Mouse (Mus musculus): ENCODE results near the gene Senp7. TPM values are rescaled to one million over a fixed set of nuclear protein-coding genes. Genes with fewer than 3 reads are reported as not detected.

Senp7 gene
- polyA plus RNA-seq, 1 experiment from 2014 or later, result 28.5 TPM

DNA sequence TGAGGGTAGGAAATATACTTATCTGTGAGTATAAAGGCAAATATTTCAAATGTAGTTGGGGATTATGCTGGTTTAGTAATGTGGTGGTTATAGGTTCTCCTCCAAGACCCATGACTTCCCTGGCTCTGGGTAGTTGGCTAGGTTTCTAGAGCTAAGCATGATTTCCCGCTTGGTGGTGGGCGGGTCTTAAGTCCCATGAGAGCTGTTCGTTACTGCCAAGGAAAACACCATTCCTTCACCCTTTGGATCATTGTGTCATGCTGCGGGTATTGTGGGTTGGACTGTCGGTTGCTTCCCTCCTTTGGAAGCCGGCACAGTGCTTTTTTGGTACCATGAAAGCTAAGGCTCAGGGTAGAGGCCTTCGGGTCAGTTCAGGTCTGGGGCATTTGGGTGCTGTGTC lies 115.3 kb downstream of the Senp7 start:
- 90% methylated on average over 7 of the region's 7 CpGs for WGBS

DNA sequence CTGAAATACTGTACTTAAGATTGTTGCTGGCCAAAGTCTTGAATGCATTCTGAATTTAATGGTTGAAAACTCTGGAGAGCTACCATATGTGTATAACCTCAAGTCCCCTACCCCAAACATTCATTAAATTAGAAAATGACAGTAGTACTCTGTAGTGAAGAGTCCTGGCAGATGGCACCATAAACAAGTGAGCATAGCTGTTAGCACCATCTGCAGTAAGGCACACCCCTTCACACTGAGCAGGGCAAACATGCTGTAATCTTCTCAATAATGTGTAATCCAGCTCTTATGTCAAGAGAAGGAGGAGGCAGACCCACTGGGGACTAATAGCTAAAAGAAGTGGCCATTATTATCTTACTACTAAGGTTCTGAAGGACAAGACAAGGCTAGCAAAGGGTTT lies 122.1 kb downstream of the Senp7 start:
- no peak for ATAC-seq (ENCODE audit: low read depth)
- H3K9me3 ChIP-seq (ENCODE audit: control insufficient read depth, low read length), result no peaks in the 10 kb centered on the region
- H3K4me2 ChIP-seq (ENCODE audit: low read depth, low read length), result no peak overlapping the region
- no peak overlapping the region for H3K9ac ChIP-seq (ENCODE audit: low read length)
- H3K27ac ChIP-seq (ENCODE audit: low read length), result no peak overlapping the region
- no peak overlapping the region for H3K4me3 ChIP-seq (ENCODE audit: low read length)
- peaks cover 9% of the 10 kb centered on the region for H3K36me3 ChIP-seq (ENCODE audit: control insufficient read depth, insufficient read depth, low read length)
- H3K27me3 ChIP-seq (ENCODE audit: control insufficient read depth, insufficient read depth, low read depth, low read length), result no peaks in the 10 kb centered on the region
- no peaks in the 10 kb centered on the region for H3K4me1 ChIP-seq (replicated peaks; ENCODE audit: control insufficient read depth, insufficient read depth, low read length)

More for the DNA sequence above, 115.3 kb downstream of the Senp7 start:
- no peaks in the 10 kb centered on the region for H3K9me3 ChIP-seq (ENCODE audit: control insufficient read depth, low read length)
- H3K27ac ChIP-seq (ENCODE audit: low read length), result no peak overlapping the region
- no peaks in the 10 kb centered on the region for H3K4me1 ChIP-seq (replicated peaks; ENCODE audit: control insufficient read depth, insufficient read depth, low read length)
- no peak overlapping the region for H3K4me2 ChIP-seq (ENCODE audit: low read depth, low read length)
- ATAC-seq (ENCODE audit: low read depth), result no peak
- no peak overlapping the region for H3K9ac ChIP-seq (ENCODE audit: low read length)
- no peak overlapping the region for H3K4me3 ChIP-seq (ENCODE audit: low read length)
- H3K36me3 ChIP-seq (ENCODE audit: control insufficient read depth, insufficient read depth, low read length), result peaks cover 3% of the 10 kb centered on the region; the same call in 1 of the 2 replicates
- no peaks in the 10 kb centered on the region for H3K27me3 ChIP-seq (ENCODE audit: control insufficient read depth, insufficient read depth, low read depth, low read length)

DNA sequence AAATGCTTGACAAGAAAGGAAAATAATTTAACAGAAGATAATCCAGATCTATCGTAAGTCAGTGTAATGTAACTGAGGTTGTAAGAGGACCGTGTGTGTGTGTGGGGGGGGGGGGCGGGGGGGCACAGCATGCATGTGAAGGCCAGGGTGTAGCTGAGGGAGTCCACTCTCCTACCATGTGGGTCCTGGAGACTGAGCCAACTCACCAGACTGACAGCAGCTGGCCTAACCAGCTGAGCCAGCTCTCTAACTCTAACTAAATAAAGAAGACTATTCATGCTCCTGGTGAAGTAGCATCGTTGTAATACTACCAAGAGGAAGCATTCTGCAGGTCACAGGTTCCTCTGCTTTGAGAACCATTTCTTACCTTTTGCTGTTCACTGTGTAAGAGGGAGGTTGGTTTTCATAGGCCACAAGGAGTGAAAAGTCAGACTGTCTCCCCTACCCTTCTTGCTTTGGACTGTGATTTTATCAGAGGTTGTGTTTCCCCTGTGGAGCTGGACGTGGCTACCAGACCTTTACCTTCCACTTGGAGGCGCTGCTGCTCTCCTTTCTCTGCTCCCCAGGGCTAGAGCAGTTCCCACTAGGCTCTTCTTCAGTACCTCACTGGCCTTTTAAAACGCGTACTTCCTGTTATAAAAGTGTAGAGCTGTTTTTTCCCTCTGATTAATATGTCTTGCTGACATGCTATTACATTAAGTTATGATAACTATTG lies 127.9 kb downstream of the Senp7 start:
- no peak overlapping the region for H3K4me3 ChIP-seq (ENCODE audit: low read length)
- no peak overlapping the region for H3K27ac ChIP-seq (ENCODE audit: low read length)

DNA sequence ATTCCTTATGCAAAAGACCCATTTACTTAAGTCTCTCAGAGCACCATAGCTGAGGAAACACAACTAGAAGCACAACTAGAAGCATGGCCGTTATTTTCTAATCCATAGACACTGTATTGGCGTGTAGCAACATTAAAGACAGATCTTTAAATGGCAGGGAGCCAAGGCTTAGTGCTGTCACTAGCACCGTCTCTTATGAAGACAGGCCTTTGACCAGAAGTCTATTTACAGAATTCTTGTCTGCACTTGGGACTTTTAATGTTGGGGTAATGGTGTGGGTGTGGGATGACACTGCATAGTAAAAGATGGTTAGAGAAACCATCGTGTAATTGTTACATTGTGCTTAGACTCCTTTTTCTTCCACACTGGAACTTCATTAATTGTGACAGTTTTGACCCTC lies 138.7 kb downstream of the Senp7 start:
- no peak overlapping the region for H3K4me2 ChIP-seq (ENCODE audit: low read depth, low read length)
- no peaks in the 10 kb centered on the region for H3K4me1 ChIP-seq (replicated peaks; ENCODE audit: control insufficient read depth, insufficient read depth, low read length)
- no peak overlapping the region for H3K27ac ChIP-seq (ENCODE audit: low read length)
- no peak overlapping the region for H3K4me3 ChIP-seq (ENCODE audit: low read length)
- H3K9me3 ChIP-seq (ENCODE audit: control insufficient read depth, low read length), result no peaks in the 10 kb centered on the region
- no peak for ATAC-seq (ENCODE audit: low read depth)
- peaks cover 16% of the 10 kb centered on the region for H3K36me3 ChIP-seq (ENCODE audit: control insufficient read depth, insufficient read depth, low read length)
- no peaks in the 10 kb centered on the region for H3K27me3 ChIP-seq (ENCODE audit: control insufficient read depth, insufficient read depth, low read depth, low read length)
- 65% methylated on average over 4 of the region's 4 CpGs for WGBS
- no peak overlapping the region for H3K9ac ChIP-seq (ENCODE audit: low read length)

More for the DNA sequence above, 127.9 kb downstream of the Senp7 start:
- no peaks in the 10 kb centered on the region for H3K27me3 ChIP-seq (ENCODE audit: control insufficient read depth, insufficient read depth, low read depth, low read length)
- no peak overlapping the region for H3K4me2 ChIP-seq (ENCODE audit: low read depth, low read length)
- H3K36me3 ChIP-seq (ENCODE audit: control insufficient read depth, insufficient read depth, low read length), result peaks cover 11% of the 10 kb centered on the region
- no peaks in the 10 kb centered on the region for H3K9me3 ChIP-seq (ENCODE audit: control insufficient read depth, low read length)
- H3K4me1 ChIP-seq (replicated peaks; ENCODE audit: control insufficient read depth, insufficient read depth, low read length), result no peaks in the 10 kb centered on the region
- 52% methylated on average over 8 of the region's 8 CpGs for WGBS
- no peak overlapping the region for H3K9ac ChIP-seq (ENCODE audit: low read length)
- no peak for ATAC-seq (ENCODE audit: low read depth)

DNA sequence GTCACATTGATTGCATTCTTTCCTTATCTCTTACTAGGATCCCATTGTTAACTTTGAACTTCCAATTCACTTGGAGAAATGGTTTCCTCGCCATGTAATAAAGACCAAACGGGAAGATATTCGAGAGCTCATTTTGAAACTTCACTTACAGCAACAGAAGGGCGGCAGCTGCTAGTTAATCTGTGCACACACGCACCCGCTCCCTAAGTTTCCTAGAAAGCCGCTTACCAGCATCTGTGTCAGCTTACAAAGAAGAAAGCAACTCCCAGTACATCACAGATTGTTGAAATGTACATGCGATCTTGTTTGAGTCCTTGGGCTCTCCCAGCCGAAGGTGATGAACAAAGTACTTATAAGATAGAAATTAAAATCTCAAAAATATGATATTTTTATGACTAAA lies 140.1 kb downstream of the Senp7 start:
- Histone ChIP-seq H3K9ac (ENCODE audit: low read length) (no peak overlapping the region), H3K4me3 (ENCODE audit: low read length) (no peak overlapping the region), H3K27ac (ENCODE audit: low read length) (no peak overlapping the region), H3K27me3 (ENCODE audit: control insufficient read depth, insufficient read depth, low read depth, low read length) (no peaks in the 10 kb centered on the region), H3K4me2 (ENCODE audit: low read depth, low read length) (no peak overlapping the region), H3K4me1 (replicated peaks; ENCODE audit: control insufficient read depth, insufficient read depth, low read length) (no peaks in the 10 kb centered on the region), H3K36me3 (ENCODE audit: control insufficient read depth, insufficient read depth, low read length) (peaks cover 14% of the 10 kb centered on the region), H3K9me3 (ENCODE audit: control insufficient read depth, low read length) (no peaks in the 10 kb centered on the region)
- WGBS, result 92% methylated on average over 9 of the region's 9 CpGs
- no peak for ATAC-seq (ENCODE audit: low read depth)

DNA sequence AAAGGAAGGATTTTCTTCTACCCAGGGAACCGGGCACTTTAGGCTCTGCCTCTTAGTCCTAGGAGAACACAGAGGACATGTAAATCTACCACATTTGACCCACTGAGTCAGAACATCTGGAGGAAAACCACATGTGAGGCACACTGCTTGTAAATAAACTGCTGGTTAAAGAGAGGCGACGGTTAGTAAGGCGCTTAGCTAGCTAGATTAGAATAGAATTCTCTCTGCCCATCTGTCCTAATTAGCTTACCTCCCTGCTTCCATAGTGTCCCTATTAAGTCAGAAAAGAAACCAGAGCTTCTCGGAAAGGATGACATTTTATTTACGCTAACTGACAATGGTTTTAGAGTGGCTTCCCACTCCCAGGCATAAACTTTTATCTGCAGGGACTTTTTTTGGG lies 155.9 kb downstream of the Senp7 start, which contains the start of gene Impg2:
Gene Impg2, plus strand, starts transcription at position 263 of the 400 bp plus-strand sequence.
- Histone ChIP-seq H3K4me3 (ENCODE audit: low read length) (no peak within 1 kb of the TSS), H3K4me2 (ENCODE audit: low read depth, low read length) (no peak within 1 kb of the TSS), H3K36me3 (ENCODE audit: control insufficient read depth, insufficient read depth, low read length) (no peaks in the 10 kb centered on the region), H3K9ac (ENCODE audit: low read length) (no peak within 1 kb of the TSS), H3K27me3 (ENCODE audit: control insufficient read depth, insufficient read depth, low read depth, low read length) (no peaks in the 10 kb centered on the region), H3K27ac (ENCODE audit: low read length) (no peak within 1 kb of the TSS), H3K9me3 (ENCODE audit: control insufficient read depth, low read length) (no peaks in the 10 kb centered on the region), H3K4me1 (replicated peaks; ENCODE audit: control insufficient read depth, insufficient read depth, low read length) (no peaks in the 10 kb centered on the region)
- no peak for ATAC-seq (ENCODE audit: low read depth)
- WGBS, result 63% methylated on average over 6 of the region's 6 CpGs

DNA sequence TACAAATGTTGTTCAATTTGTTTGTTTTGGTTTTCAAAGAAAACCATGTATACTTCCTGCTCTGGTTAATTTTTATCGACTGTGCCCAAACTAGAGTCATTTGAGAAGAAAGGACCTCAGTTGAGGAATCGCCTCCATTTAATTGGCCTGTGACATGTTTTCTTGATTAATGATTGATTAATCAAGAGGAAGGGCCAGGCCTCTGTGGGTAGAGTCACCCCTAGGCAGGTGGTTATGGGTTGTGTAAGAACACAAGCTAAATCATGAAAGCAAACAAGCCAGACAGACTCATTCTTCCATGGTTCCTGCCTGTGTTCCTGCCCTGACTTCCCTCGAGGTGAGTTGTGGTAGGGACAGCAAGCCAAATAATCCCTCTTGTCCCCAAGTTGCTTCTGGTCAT lies 164.6 kb downstream of the Senp7 start:
- no peaks in the 10 kb centered on the region for H3K4me1 ChIP-seq (replicated peaks; ENCODE audit: control insufficient read depth, insufficient read depth, low read length)
- 54% methylated on average over 3 of the region's 3 CpGs for WGBS
- H3K9ac ChIP-seq (ENCODE audit: low read length), result no peak overlapping the region
- no peaks in the 10 kb centered on the region for H3K9me3 ChIP-seq (ENCODE audit: control insufficient read depth, low read length)
- H3K4me3 ChIP-seq (ENCODE audit: low read length), result no peak overlapping the region
- H3K27ac ChIP-seq (ENCODE audit: low read length), result no peak overlapping the region
- no peak for ATAC-seq (ENCODE audit: low read depth)
- H3K4me2 ChIP-seq (ENCODE audit: low read depth, low read length), result no peak overlapping the region
- no peaks in the 10 kb centered on the region for H3K36me3 ChIP-seq (ENCODE audit: control insufficient read depth, insufficient read depth, low read length)
- H3K27me3 ChIP-seq (ENCODE audit: control insufficient read depth, insufficient read depth, low read depth, low read length), result no peaks in the 10 kb centered on the region

DNA sequence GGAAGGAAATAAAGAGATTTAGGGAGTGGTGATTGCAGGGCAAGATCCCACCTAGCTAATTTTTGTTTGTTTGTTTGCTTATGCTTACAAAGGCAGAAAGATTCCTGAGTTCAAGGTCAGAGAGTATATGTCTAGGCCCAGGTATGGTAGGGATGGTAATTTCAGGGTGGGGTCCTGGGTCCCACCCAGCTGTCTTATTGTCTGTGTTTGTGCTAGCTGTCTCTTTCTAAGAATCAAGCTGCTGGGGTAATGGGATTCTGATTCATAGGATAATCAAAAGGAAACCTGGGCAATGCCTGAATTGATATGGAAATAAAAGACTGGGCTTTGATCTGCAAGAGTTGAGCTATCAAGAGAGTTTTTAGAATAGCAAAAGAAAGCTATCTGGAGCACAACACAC lies 179.5 kb downstream of the Senp7 start:
- no peak overlapping the region for H3K9ac ChIP-seq (ENCODE audit: low read length)
- no peaks in the 10 kb centered on the region for H3K9me3 ChIP-seq (ENCODE audit: control insufficient read depth, low read length)
- H3K27me3 ChIP-seq (ENCODE audit: control insufficient read depth, insufficient read depth, low read depth, low read length), result no peaks in the 10 kb centered on the region
- no peak for ATAC-seq (ENCODE audit: low read depth)
- no peaks in the 10 kb centered on the region for H3K36me3 ChIP-seq (ENCODE audit: control insufficient read depth, insufficient read depth, low read length)
- no peak overlapping the region for H3K4me3 ChIP-seq (ENCODE audit: low read length)
- no peak overlapping the region for H3K4me2 ChIP-seq (ENCODE audit: low read depth, low read length)
- no peaks in the 10 kb centered on the region for H3K4me1 ChIP-seq (replicated peaks; ENCODE audit: control insufficient read depth, insufficient read depth, low read length)
- no peak overlapping the region for H3K27ac ChIP-seq (ENCODE audit: low read length)

DNA sequence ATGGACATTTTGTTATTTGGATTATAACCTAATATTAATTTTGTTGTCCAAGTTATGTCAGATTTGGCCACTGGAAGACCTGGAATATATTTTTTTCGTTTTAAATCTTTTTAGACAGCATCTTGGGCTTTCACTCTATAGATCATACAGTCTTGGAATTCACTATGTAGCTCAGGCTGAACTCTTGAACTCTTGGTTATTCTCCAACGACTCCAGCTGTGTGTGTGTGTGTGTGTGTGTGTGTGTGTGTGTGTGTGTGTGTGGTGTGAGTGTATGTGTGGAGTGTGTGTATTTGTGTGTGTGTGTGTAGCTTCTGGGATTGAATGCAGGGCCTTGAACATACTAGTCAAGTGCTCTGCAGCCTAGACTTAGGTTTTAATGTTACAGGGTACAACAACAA lies 181.3 kb downstream of the Senp7 start:
- no peaks in the 10 kb centered on the region for H3K9me3 ChIP-seq (ENCODE audit: control insufficient read depth, low read length)
- no peak overlapping the region for H3K4me3 ChIP-seq (ENCODE audit: low read length)
- H3K4me1 ChIP-seq (replicated peaks; ENCODE audit: control insufficient read depth, insufficient read depth, low read length), result no peaks in the 10 kb centered on the region
- no peaks in the 10 kb centered on the region for H3K27me3 ChIP-seq (ENCODE audit: control insufficient read depth, insufficient read depth, low read depth, low read length)
- H3K4me2 ChIP-seq (ENCODE audit: low read depth, low read length), result no peak overlapping the region
- 21% methylated on average over 2 of the region's 2 CpGs for WGBS
- H3K27ac ChIP-seq (ENCODE audit: low read length), result no peak overlapping the region
- ATAC-seq (ENCODE audit: low read depth), result peak; percentile 60; the same call in 1 of the 2 replicates
- H3K36me3 ChIP-seq (ENCODE audit: control insufficient read depth, insufficient read depth, low read length), result no peaks in the 10 kb centered on the region
- no peak overlapping the region for H3K9ac ChIP-seq (ENCODE audit: low read length)

DNA sequence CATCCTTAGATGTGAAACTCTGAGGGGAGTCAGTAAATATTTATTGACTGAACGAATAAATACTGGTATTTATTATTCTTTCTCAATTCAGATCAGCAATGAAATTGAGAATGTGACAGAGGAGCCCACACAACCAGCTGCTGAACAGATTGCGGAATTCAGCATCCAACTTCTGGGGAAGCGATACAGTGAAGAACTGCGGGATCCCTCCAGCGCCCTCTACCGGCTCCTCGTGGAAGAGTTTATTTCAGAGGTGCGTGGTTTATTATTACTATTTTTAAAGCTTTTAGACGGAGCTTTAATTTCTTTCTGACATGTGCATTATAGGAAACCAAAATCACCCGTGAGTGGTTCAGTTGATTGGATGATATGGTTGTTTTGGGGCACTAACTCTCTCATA lies 183.2 kb downstream of the Senp7 start:
- Histone ChIP-seq H3K27ac (ENCODE audit: low read length) (no peak overlapping the region), H3K9me3 (ENCODE audit: control insufficient read depth, low read length) (no peaks in the 10 kb centered on the region), H3K4me3 (ENCODE audit: low read length) (no peak overlapping the region), H3K4me2 (ENCODE audit: low read depth, low read length) (no peak overlapping the region), H3K27me3 (ENCODE audit: control insufficient read depth, insufficient read depth, low read depth, low read length) (no peaks in the 10 kb centered on the region), H3K4me1 (replicated peaks; ENCODE audit: control insufficient read depth, insufficient read depth, low read length) (no peaks in the 10 kb centered on the region), H3K9ac (ENCODE audit: low read length) (no peak overlapping the region), H3K36me3 (ENCODE audit: control insufficient read depth, insufficient read depth, low read length) (no peaks in the 10 kb centered on the region)
- 53% methylated on average over 10 of the region's 10 CpGs for WGBS
- ATAC-seq (ENCODE audit: low read depth), result no peak

All from lung, embryonic 16.5 days (tissue).